Comparison of ENCODE assay signal across 19 mouse cellular contexts in genomic region chr4:88697108-88697507, GRCm38 (mm10). TPM values are rescaled to one million over a fixed set of nuclear protein-coding genes. Genes with fewer than 3 reads are reported as not detected.
DNase-seq lines count a peak whose midpoint lies in the region; ATAC-seq and TF ChIP-seq lines count a peak whose summit lies in the region.
"Had no signal": no experiment of that assay in that cellular context is flagged by ENCODE, and none has a peak within 500 bp of the region (broad histone marks: within the 10 kb centered on the region; RNA-seq: fewer than 3 reads in every experiment).

No protein-coding gene starts in this region.

- H3K27ac ChIP-seq in kidney, adult 2 months (ENCODE audit: insufficient read depth, low read depth, low read length), result peak overlapping the region; percentile 96
- no peak overlapping the region for H3K27ac ChIP-seq in limb, embryonic 13.5 days
- H3K27ac ChIP-seq in limb, embryonic 10.5 days, result no peak overlapping the region
- H3K27ac ChIP-seq: embryonic facial prominence, embryonic 13.5 days; embryonic facial prominence, embryonic 15.5 days; forebrain, embryonic 10.5 days; forebrain, embryonic 12.5 days had no signal

- H3K27me3 ChIP-seq in kidney, adult 2 months (replicated peaks; ENCODE audit: control insufficient read depth, insufficient read depth, low read length), result no peaks in the 10 kb centered on the region
- H3K27me3 ChIP-seq in limb, embryonic 13.5 days, result no peaks in the 10 kb centered on the region; the same call in 1 of the 2 replicates
- no peaks in the 10 kb centered on the region for H3K27me3 ChIP-seq in limb, embryonic 10.5 days (ENCODE audit: low read depth, poor library complexity, severe bottlenecking)

- H3K4me3 ChIP-seq in kidney, adult 2 months (ENCODE audit: insufficient read depth, low read depth, low read length), result no peak overlapping the region
- H3K4me3 ChIP-seq in limb, embryonic 13.5 days, result no peak overlapping the region
- no peak overlapping the region for H3K4me3 ChIP-seq in limb, embryonic 10.5 days
- H3K4me3 ChIP-seq: embryonic facial prominence, embryonic 13.5 days; embryonic facial prominence, embryonic 15.5 days; erythroblast, embryonic 14.5 days; forebrain, embryonic 10.5 days; forebrain, embryonic 12.5 days had no signal

- 0 out of 2 replicates have a peak overlapping the region, but pooled peaks have one; percentile 0 for H3K9ac ChIP-seq in limb, embryonic 13.5 days
- H3K9ac ChIP-seq: embryonic facial prominence, embryonic 13.5 days; embryonic facial prominence, embryonic 15.5 days; forebrain, embryonic 12.5 days had no signal

- ATAC-seq in limb, embryonic 13.5 days (ENCODE audit: low FRiP score, low read depth), result no peak

- H3K36me3 ChIP-seq in kidney, adult 2 months (ENCODE audit: control insufficient read depth, insufficient read depth, low read length), result no peaks in the 10 kb centered on the region
- H3K36me3 ChIP-seq in limb, embryonic 13.5 days, result no peaks in the 10 kb centered on the region
- H3K36me3 ChIP-seq in limb, embryonic 10.5 days, result no peaks in the 10 kb centered on the region
- H3K36me3 ChIP-seq: embryonic facial prominence, embryonic 13.5 days; embryonic facial prominence, embryonic 15.5 days; forebrain, embryonic 10.5 days; forebrain, embryonic 12.5 days had no signal

- no peak for TF ChIP-seq POLR2A in kidney, adult 2 months (IDR thresholded peaks at IDR 0.05; ENCODE audit: low read depth, low read length)

- 43% methylated on average over 6 of the region's 6 CpGs for WGBS in kidney, adult 2 months
- WGBS in limb, embryonic 13.5 days, result 49% methylated on average over 6 of the region's 6 CpGs
- WGBS in limb, embryonic 10.5 days, result 59% methylated on average over 6 of the region's 6 CpGs

- no peaks in the 10 kb centered on the region for H3K9me3 ChIP-seq in limb, embryonic 13.5 days
- H3K9me3 ChIP-seq in limb, embryonic 10.5 days (replicated peaks), result no peaks in the 10 kb centered on the region
- H3K9me3 ChIP-seq: embryonic facial prominence, embryonic 13.5 days; embryonic facial prominence, embryonic 15.5 days; forebrain, embryonic 10.5 days; forebrain, embryonic 12.5 days had no signal

- no peak overlapping the region for H3K4me2 ChIP-seq in limb, embryonic 13.5 days (replicated peaks)
- H3K4me2 ChIP-seq: embryonic facial prominence, embryonic 13.5 days; embryonic facial prominence, embryonic 15.5 days; forebrain, embryonic 12.5 days had no signal

- no peak for TF ChIP-seq CTCF in kidney, adult 2 months (conservative IDR thresholded peaks at IDR 0.05; ENCODE audit: insufficient read depth, insufficient read length, low read depth, low read length)

- H3K4me1 ChIP-seq in kidney, adult 2 months (ENCODE audit: control insufficient read depth, insufficient read depth, low read length), result peaks cover 12% of the 10 kb centered on the region; the same call in 1 of the 2 replicates
- no peaks in the 10 kb centered on the region for H3K4me1 ChIP-seq in limb, embryonic 13.5 days
- peaks cover 3% of the 10 kb centered on the region for H3K4me1 ChIP-seq in limb, embryonic 10.5 days
- H3K4me1 ChIP-seq: embryonic facial prominence, embryonic 13.5 days; embryonic facial prominence, embryonic 15.5 days; forebrain, embryonic 10.5 days; forebrain, embryonic 12.5 days had no signal

- peak; percentile 57 for DNase-seq in kidney, adult 2 months
- no peak for DNase-seq in kidney, postnatal 14 days
- no peak for DNase-seq in limb, embryonic 10.5 days (ENCODE audit: low spot score)
- peak; percentile 79 for DNase-seq in 416B (ENCODE audit: low read depth)
- peak; percentile 25 for DNase-seq in yolk sac, embryonic 10.5 days (ENCODE audit: low spot score)
- DNase-seq in embryo, embryonic 10.5 days (ENCODE audit: low spot score), result no peak

RNA-seq across cellular contexts. Expression of gene Ifnab, which starts 5.9 kb away (rescaled TPM):
- not detected in 2 replicates for polyA plus RNA-seq in kidney, adult 2 months (2012; rRNA removed)
- not detected in 2 replicates for polyA plus RNA-seq in limb, embryonic 13.5 days (2015; fragmentation: Nextera tagmentation; extraction: Ambion mirVana)
- polyA plus RNA-seq in limb, embryonic 10.5 days (2016; fragmentation: Nextera tagmentation; extraction: Ambion mirVana), result not detected in 2 replicates
- polyA plus RNA-seq: activated CD4-positive, CD25-positive, alpha-beta regulatory T cell, adult 4 months; C2C12; cerebellum, adult 2 months; cortical plate, adult 2 months; embryonic facial prominence, embryonic 11.5 days; embryonic facial prominence, embryonic 13.5 days; embryonic facial prominence, embryonic 15.5 days; erythroblast, embryonic 14.5 days; forebrain, embryonic 10.5 days; forebrain, embryonic 12.5 days; forebrain, embryonic 14.5 days; forebrain, embryonic 16.5 days had no signal

RNA-seq across cellular contexts. Expression of gene Ifna2, which starts 13.4 kb away (rescaled TPM):
- not detected in 2 replicates for polyA plus RNA-seq in kidney, adult 2 months (2012; rRNA removed)
- not detected in 2 replicates for polyA plus RNA-seq in limb, embryonic 13.5 days (2015; fragmentation: Nextera tagmentation; extraction: Ambion mirVana)
- not detected in 2 replicates for polyA plus RNA-seq in limb, embryonic 10.5 days (2016; fragmentation: Nextera tagmentation; extraction: Ambion mirVana)
- polyA plus RNA-seq: activated CD4-positive, CD25-positive, alpha-beta regulatory T cell, adult 4 months; C2C12; cerebellum, adult 2 months; cortical plate, adult 2 months; embryonic facial prominence, embryonic 11.5 days; embryonic facial prominence, embryonic 13.5 days; embryonic facial prominence, embryonic 15.5 days; erythroblast, embryonic 14.5 days; forebrain, embryonic 10.5 days; forebrain, embryonic 12.5 days; forebrain, embryonic 14.5 days; forebrain, embryonic 16.5 days had no signal

RNA-seq across cellular contexts. Expression of gene Ifna16, which starts 20.4 kb away (rescaled TPM):
- not detected in 2 replicates for polyA plus RNA-seq in kidney, adult 2 months (2012; rRNA removed)
- polyA plus RNA-seq in limb, embryonic 13.5 days (2015; fragmentation: Nextera tagmentation; extraction: Ambion mirVana), result not detected in 2 replicates
- not detected in 2 replicates for polyA plus RNA-seq in limb, embryonic 10.5 days (2016; fragmentation: Nextera tagmentation; extraction: Ambion mirVana)
- polyA plus RNA-seq: activated CD4-positive, CD25-positive, alpha-beta regulatory T cell, adult 4 months; C2C12; cerebellum, adult 2 months; cortical plate, adult 2 months; embryonic facial prominence, embryonic 11.5 days; embryonic facial prominence, embryonic 13.5 days; embryonic facial prominence, embryonic 15.5 days; erythroblast, embryonic 14.5 days; forebrain, embryonic 10.5 days; forebrain, embryonic 12.5 days; forebrain, embryonic 14.5 days; forebrain, embryonic 16.5 days had no signal

RNA-seq across cellular contexts. Expression of gene Gm26566, which starts 24.5 kb away (rescaled TPM):
- 0.26 and 0.34 TPM in 2 replicates for polyA plus RNA-seq in kidney, adult 2 months (2012; rRNA removed)
- polyA plus RNA-seq in limb, embryonic 13.5 days (2015; fragmentation: Nextera tagmentation; extraction: Ambion mirVana), result 1.0 and 1.1 TPM in 2 replicates
- 1.1 and 1.5 TPM in 2 replicates for polyA plus RNA-seq in limb, embryonic 10.5 days (2016; fragmentation: Nextera tagmentation; extraction: Ambion mirVana)
- polyA plus RNA-seq: activated CD4-positive, CD25-positive, alpha-beta regulatory T cell, adult 4 months had no signal

RNA-seq across cellular contexts. Expression of gene Klhl9, which starts 25.2 kb away (rescaled TPM):
- 18.1 and 19.2 TPM in 2 replicates for polyA plus RNA-seq in kidney, adult 2 months (2012; rRNA removed)
- polyA plus RNA-seq in limb, embryonic 13.5 days (2015; fragmentation: Nextera tagmentation; extraction: Ambion mirVana), result 123 and 130 TPM in 2 replicates
- 82.7 and 106 TPM in 2 replicates for polyA plus RNA-seq in limb, embryonic 10.5 days (2016; fragmentation: Nextera tagmentation; extraction: Ambion mirVana)

Comparison
In these comparisons a context has a peak if more than half of its experiments do, and no peak if none do; other contexts are left out.
1. DNase-seq: peak in kidney, adult 2 months (single experiment), 416B (single experiment) and yolk sac, embryonic 10.5 days (single experiment); none in kidney, postnatal 14 days (single experiment), limb, embryonic 10.5 days (single experiment) and embryo, embryonic 10.5 days (single experiment).